Mouse (Mus musculus) large intestine, adult 2 months (tissue): ENCODE measurements around the gene Nmt1. TPM values are rescaled to one million over a fixed set of nuclear protein-coding genes. Genes with fewer than 3 reads are reported as not detected.

Source experiments
- DNase-seq: peaks from one replicate; pipeline ENCODE4 v3.0.0-alpha.2; 2012; ENCODE audit warnings: low read depth, low spot score
- WGBS: fragments of 180-500 bp; shearing (Covaris S2); methylation state at CpG from one replicate; pipeline ENCODE4 v1.1.7; 2018; 5-methylcytosine and 5-hydroxymethylcytosine counted together
- polyA plus RNA-seq: library from polyadenylated mRNA; depleted of rRNA; stranded (reverse); fragments of >200 nt; gene quantifications from 2 replicates; pipeline ENCODE4 v1.2.3, GENCODE M21; 2012

Nmt1 gene
- polyA plus RNA-seq, 1 experiment: 50.0 TPM

DNA sequence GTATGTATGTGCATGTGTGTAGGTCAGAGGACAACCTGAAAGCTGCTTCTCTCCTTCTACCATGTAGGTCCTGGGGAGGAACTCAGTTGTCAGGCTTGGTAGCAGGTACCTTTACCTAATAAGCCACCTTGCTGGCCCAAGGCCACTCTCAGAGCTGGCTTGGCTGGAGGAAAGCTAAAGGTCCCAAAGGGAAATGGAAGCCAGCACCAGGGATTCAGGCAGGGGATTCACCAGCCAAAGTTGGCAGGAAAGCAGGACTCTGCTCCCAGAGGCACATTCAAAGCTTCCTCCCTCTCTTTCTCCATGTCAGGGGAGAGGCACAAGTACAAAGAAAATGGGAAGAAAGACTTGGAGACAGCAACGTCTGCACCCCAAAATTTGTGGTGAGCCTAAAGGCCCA is 23.1 kb upstream of the Nmt1 start:
- 72% methylated on average over 1 of the region's 1 CpGs for WGBS
- DNase-seq: no peak

- no peak for DNase-seq
- 78% methylated on average over 11 of the region's 11 CpGs for WGBS
Observed at GRCm38 (mm10) chr11:103005254-103005981, 22.6 kb upstream of the Nmt1 start.

- WGBS: 77% methylated on average over 7 of the region's 7 CpGs
- DNase-seq: no peak
Observed at GRCm38 (mm10) chr11:103006286-103007000, 21.5 kb upstream of the Nmt1 start.

- no peak for DNase-seq
- 64% methylated on average over 6 of the region's 6 CpGs for WGBS
Observed at GRCm38 (mm10) chr11:103007001-103007340, 21.0 kb upstream of the Nmt1 start.

- 75% methylated on average over 7 of the region's 7 CpGs for WGBS
- no peak for DNase-seq
Observed at GRCm38 (mm10) chr11:103008558-103008957, 19.4 kb upstream of the Nmt1 start.

DNA sequence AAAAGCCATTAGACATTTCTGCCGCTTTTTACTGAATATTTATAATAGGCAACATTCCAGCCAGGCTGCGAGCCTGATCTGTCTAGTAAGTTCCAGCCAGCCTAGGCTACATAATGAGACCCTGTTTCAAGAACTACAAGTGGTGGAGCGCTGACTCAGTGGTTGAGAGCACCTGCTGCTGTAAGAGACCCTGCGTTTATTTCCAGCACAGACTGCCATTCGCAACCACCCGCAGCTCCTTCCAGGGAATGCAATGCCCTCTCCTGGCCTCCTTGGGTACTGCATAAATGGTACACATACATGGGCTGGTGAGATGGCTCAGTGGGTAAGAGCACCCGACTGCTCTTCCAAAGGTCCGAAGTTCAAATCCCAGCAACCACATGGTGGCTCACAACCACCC is 18.8 kb upstream of the Nmt1 start:
- WGBS: 82% methylated on average over 8 of the region's 8 CpGs
- DNase-seq: no peak

DNA sequence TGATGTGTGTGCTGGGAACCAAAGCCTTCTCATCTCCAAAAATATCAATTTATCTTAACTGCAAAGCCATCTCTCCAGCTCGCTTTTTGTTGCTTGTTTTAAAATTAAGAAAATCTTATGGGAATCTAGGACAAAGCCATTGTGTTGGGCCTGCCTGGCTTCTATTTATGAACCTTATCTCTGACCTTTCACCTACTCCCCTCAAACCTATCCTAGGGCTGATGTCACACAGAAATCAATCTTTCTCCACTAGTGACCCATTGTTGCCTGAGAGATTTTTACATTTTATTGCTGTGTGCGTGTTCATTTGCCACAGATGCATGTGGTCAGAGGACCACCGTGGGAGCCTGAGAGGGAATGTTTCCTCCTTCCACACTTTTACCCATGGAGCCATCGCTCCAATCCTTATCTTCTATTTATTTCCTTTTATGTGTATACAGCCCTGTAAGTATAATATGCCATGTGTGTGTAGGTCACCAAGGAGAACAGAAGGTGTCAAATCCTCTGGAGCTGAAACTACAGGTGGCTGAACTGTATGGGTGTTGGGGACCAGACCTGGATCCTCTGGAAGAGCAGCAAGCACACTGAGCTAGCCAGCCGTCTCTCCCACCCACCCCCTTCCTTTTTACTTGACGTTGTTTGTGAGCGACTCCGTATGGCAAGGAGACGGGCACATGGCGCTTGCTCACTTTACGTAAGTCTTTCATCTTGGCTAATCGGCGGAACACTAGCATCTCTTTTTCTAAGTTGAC is 17.4 kb upstream of the Nmt1 start:
- DNase-seq: no peak

GRCm38 (mm10) chr11:103011206-103011497 is 16.8 kb upstream of the Nmt1 start:
- DNase-seq: no peak
- WGBS: 70% methylated on average over 2 of the region's 2 CpGs

More for the DNA sequence above, 17.4 kb upstream of the Nmt1 start:
- WGBS: 73% methylated on average over 13 of the region's 13 CpGs

DNA sequence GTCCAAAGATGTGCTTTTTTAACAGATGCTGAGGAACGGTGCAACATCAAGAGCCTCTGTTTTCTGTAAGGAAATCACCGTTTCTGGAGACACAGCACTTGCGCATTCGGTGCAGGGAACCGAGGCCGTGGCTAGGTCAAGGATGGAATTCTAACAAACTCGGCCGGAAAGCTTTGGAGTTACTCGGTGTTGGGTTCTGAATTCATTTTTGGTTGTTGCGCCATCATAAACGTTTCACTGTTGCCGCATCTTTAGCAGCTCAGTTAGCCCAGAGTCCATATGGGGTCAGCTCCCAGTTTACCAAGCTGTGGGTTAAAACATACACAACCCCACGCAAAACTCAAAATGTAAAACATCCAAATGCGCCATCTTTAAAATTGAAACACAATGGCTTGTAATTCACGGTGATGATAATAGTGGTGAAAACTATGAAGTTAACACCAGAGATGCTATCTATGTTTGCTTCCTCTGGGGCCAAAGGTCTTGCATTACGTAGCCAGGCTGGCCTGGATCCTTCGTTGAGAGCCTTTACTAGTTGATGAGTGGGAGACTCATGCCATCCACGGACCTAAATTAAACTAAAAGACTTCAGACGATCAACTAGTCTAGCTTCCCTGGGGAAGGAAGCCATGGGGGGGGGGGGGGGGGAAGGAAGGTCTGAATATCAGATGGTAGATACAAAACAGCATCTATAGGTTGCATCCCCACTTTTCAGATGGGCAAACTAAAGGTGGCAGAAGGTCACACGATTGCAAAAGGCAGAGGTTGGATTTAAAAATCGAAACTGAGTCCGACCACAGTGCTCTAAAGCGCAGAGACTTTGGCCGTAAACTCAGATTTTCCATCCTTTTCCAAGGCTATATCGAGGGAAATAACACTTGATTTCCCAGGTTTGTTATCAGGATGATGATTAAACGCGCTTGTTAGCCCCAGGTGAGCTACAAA is 11.8 kb upstream of the Nmt1 start:
- 39% methylated on average over 27 of the region's 27 CpGs for WGBS
- no peak for DNase-seq

DNA sequence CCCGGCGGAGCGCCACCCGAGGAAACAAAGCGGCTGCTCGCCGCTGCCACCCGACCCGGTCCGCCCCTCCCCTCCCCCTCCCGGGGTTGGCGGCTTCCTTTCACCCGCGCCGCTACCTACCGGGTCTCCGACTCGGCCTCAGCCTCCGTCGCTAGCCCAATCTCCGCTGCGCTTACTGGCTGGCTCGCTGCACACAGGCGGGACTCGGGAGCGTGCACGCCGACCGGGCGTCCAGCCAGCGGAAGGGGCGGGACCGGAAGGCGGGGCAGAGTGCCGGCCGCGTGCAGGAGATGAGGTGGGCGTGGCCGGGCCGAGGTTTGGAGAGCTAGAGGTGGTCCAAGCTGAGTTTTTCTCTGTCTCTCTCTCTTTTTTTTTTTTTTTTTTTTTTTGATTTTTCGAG is 11.1 kb upstream of the Nmt1 start:
- under 1% methylated on average over 40 of the region's 41 CpGs for WGBS
- peak; percentile 82 for DNase-seq

GRCm38 (mm10) chr11:103017661-103018060 is 10.3 kb upstream of the Nmt1 start:
- DNase-seq: no peak
- 28% methylated on average over 9 of the region's 9 CpGs for WGBS

DNA sequence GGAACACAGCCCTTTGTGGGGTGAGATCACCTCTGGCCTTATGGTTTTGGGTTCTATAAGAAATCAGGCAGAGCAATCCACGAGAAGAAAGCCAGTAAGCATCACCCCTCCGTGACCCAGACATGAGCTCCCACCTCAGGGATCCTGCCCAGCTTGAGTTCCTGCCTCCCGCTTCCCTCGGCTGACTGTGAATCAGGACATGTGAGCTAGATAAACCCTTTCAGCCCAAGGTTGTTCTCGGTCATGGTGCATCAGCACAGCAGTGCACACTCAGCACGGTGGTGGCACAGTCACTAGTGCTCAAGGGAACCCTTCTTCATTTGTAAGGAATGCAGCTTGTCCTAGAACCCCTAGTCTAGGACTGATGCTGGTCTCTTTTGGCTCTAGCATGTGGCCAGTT is 9.1 kb upstream of the Nmt1 start:
- no peak for DNase-seq
- WGBS: 92% methylated on average over 6 of the region's 6 CpGs

DNA sequence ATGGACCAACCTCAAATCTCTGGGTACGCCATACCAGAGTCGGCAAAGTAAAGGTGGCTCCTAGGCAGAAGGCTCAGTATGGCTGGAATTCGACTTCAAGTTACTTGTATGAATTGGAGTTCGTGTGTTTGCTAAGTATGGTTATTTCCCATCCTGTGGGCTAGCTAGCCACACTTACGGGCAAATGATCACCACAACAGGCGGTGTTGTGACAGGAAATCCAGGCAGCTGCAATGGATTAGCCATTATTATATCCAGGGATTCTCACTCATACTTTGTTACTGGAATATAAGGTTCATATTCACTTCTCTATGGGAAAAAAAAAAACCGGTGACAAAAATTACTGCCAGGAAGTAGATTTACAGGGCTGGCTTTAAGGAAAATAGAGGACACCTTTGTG is 8.7 kb upstream of the Nmt1 start:
- 89% methylated on average over 7 of the region's 7 CpGs for WGBS
- no peak for DNase-seq

- no peak for DNase-seq
- WGBS: 45% methylated on average over 3 of the region's 3 CpGs
Observed at GRCm38 (mm10) chr11:103020713-103021335, 7.2 kb upstream of the Nmt1 start.

GRCm38 (mm10) chr11:103023974-103024373 is 4.0 kb upstream of the Nmt1 start:
- WGBS: 89% methylated on average over 3 of the region's 3 CpGs
- no peak for DNase-seq

DNA sequence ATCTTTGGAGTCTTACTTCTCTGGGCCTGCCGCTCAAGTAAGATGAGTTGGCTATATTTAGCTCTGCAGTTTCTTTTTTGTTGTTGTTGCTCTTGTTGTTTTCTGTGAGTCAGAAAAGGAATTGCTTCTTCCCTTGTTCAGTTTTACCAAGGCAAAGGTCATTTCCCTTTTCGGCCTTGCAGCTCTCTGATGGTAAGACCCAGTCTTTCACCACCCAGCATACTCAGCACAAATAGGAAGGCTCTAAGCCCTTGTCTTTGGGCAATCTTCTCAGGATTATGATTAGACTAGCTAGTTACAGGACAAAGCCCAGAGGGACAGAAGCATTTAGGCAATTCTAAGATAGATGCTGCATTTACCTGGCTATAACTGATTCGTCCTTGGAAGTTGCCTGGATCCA is 1.1 kb upstream of the Nmt1 start:
- WGBS: 71% methylated on average over 3 of the region's 3 CpGs

DNA sequence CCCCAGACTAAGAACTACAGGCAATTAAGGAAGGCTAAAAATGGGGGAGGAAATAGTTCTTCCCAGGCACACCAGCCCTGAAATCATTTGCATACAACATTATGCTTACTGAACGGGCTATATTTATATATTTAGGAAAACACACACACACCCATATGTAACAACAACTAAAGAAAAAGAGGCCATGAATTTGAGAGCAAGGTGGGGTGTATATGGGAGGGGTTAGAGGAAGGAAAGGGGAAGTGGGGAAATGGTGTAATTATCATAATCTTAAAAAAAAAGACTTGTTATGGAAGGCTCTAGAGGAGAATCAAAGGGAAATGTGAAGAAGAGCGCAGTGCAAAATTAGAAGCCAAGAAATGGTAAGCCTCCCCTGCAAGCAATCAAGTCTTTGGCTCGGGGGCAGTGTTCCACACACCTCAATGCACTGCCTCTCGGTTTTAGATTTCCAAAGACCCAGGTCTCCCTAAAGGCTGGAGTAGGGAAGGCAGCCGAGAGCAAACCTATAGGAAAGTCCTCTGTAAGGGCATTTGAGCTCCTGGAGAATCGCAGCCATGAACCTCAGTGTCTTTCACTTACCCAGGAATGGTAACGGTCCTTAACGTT is 317 bp upstream of the Nmt1 start:
- WGBS: 7% methylated on average over 8 of the region's 8 CpGs
- DNase-seq: no peak

More for the DNA sequence above, 1.1 kb upstream of the Nmt1 start:
- DNase-seq: no peak

- DNase-seq: no peak
- WGBS: 20% methylated on average over 3 of the region's 3 CpGs
Observed at GRCm38 (mm10) chr11:103033030-103033429, 5.0 kb downstream of the Nmt1 start.

DNA sequence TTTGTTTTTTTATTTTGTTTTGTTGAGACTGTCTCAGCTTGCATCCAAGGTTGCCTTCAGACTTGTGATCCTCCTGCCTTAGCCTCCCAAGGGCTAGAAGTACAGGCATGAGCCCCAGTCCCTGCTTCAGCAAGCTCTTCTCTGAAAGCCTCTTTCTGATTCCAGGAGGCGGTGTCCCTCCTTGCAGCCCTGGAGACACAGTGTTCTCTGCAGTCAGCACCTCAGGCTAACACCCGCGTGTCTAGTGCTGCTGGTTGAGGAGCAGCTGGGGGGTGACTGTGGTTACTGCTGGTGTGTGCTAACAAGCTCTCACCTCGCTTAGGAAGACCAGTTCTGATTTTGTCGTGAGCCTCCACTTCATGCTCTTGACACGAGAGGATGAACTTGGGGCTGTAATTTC is 7.0 kb downstream of the Nmt1 start:
- WGBS: 77% methylated on average over 6 of the region's 6 CpGs
- DNase-seq: no peak
